Mouse (Mus musculus): ENCODE data around the gene Mettl24.

DNA sequence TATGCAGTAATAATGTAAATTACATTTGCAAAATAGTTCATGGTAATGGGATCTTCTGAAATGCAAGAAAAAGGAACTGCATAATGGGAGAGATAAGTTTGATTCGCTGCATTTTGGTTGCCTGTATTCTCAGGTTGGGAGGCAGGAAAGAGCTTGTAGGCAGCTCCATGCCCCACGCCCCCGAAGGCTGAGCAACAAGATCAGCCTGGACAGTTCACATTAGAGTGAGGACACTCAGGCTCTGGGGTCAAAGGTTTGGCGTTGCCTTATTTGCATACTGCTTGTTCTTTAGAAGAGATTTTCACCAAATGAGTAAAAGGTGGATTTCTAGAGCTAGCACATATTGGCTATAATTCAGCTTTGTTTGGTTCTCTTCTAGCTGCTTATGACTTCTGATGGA lies 123.1 kb downstream of the Mettl24 start:
- TF ChIP-seq CTCF (IDR thresholded peaks at IDR 0.05; ENCODE audit: low read depth) = no peak
- no peak for TF ChIP-seq EP300 (IDR thresholded peaks at IDR 0.05; ENCODE audit: low read depth)

Measured in heart, postnatal 0 days (tissue).